Mouse (Mus musculus): ENCODE measurements around the gene Gnmt.
A peak's percentile ranks its signal among the peaks of the same experiment; 100 is the strongest.
"Not testable (repeated sequence)": the region's sequence is repeated elsewhere in the genome, so short reads cannot be mapped to it uniquely, and the experiment has no call there.

Gnmt gene

DNA sequence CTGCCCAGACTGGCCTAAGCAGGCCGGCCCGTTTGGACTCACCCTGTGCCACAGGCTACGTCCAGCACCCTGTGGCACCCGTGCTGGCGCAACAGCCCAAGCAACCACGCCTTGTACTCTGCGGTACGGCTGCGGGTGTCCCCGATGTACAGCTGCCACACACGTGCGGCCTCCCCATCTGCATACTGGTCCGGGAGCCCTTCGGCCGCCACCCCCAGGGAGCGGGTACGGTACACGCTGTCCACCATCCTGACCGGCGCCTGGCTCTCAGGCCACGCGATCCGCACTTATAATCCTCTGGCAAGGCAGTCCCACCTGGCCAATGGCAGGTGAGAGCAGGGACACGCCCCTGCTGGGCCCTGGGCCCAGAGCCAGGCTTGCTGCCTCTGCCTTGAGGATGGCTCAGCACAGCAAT is at the start of gene Gnmt:
TSS of gene Gnmt (minus strand) at position 265 of the 415 bp plus-strand sequence.
- no peak for DNase-seq (ENCODE audit: low read depth)

GRCm38 (mm10) chr17:46776087-46776486 is 47.1 kb upstream of the Gnmt start:
- no peak for DNase-seq (ENCODE audit: low read depth)

DNA sequence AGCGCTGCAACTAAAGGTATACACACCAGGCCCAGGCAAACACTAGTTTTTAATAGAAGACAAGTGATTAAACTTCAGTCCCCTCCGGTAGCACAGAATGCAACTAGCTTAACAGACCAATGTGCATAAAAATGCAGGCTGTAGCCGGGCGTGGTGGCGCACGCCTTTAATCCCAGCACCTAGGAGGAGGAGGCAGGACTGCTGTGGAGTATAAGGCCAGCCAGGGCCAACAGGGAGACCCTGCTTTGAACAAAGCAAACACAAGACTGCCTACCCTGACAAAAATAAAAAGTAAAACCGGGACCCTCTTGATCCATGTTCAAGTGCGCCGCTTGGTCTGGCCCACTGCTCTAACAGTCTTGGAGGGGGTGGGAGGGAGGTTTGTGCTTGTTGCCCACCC is 46.1 kb upstream of the Gnmt start:
- no peak for DNase-seq (ENCODE audit: low read depth)

DNA sequence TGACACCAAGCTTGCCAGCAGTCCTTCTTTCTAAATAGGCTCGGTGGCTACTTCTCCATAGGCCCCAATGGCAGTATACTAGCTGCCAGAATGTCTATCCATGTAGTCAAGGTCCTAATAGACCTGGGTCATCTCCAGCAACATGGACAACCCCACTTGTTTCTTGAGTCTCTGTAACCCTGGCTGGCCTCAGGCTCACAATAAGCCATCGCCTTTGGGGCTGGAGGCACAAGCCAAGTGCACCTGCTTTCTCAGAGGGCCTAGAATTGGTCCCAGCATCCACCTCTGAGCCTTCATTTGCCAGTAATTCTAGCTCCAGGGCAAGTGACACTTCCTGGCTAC is 45.1 kb upstream of the Gnmt start:
- no peak for DNase-seq (ENCODE audit: low read depth)

GRCm38 (mm10) chr17:46773278-46774130 is 44.5 kb upstream of the Gnmt start:
- DNase-seq (ENCODE audit: low read depth), result peak; percentile 77

DNA sequence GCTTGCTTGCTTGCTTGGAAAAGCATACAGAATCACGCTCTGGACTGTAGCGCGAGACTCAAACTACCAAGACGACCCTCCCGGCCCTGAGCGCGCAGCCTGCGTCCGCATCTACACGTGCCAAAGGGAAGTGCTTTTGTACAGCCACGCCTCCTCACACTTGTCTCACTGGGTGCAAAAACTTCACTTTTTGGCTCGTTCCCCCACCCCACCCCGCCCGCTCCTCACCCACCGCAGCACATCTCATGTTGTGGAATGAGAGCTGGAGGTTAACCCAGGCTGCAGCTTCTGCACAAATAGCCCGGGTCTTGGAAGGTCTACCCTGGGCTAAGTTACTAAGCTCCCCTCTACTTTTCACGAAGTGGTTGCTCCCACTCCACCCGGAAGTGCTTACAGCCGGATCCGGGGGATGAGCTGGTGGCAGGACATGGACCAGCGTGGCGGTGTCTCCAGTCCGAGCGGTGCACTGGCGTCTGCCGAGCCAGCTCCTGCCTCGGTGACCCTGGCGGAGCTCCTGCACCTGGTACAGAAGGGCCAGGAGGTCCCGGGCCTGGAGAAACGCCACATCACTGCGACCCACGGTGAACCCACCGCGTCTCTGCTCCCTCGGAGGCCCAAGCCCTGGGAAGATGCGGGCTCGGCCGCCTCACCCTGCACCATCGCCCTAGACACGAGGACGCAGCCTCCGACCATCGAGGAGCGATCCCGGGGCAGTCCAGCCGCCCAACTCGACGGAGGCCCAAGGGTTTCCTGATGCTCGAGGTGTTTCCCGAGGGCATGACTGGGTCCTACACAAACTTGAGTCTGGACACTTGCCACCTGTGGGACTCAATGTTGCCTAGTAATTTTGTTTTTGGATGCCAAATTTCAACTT is 43.7 kb upstream of the Gnmt start, which contains the start of gene 2310039H08Rik:
TSS of gene 2310039H08Rik (plus strand) at position 232 of the 874 bp plus-strand sequence.
- DNase-seq (ENCODE audit: low read depth), result peak; percentile 96

DNA sequence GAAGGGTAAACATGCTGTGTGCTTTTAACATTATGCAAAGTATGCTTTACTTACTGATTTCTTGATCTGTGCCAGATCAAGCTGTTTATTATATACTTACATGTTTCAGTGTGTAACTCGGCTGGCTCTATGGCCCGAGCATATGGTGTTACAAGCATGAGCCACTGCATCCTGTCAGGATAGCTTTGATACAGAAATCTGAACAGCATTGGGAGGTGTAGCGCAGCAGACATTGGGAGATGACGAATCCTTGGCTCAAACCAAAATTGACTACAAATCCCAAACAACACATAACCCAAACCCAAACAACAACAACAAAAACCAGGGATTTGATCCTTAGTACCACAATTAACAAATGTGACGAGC is 43.1 kb upstream of the Gnmt start:
- no peak for DNase-seq (ENCODE audit: low read depth)

DNA sequence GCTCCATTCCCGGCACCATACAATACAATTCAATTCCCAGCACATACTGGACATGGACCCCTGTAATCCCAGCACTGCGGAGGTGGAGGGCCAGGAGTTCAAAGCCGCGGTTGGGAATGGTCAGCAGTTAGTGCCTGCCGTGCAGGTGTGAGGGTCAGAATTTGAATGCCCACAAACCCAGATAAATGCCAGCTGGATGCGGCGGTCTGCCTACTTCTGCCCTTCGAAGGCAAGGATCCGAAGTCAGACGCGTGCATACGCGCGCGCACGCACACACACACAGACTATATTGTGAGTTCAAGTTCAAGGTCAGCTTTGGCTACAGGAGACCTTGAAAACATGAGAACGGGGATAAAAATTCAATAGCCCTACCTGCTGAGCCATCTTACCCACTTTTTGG is 42.6 kb upstream of the Gnmt start:
- DNase-seq (ENCODE audit: low read depth), result no peak

GRCm38 (mm10) chr17:46771025-46771424 is 42.1 kb upstream of the Gnmt start:
- peak; percentile 69 for DNase-seq (ENCODE audit: low read depth)

DNA sequence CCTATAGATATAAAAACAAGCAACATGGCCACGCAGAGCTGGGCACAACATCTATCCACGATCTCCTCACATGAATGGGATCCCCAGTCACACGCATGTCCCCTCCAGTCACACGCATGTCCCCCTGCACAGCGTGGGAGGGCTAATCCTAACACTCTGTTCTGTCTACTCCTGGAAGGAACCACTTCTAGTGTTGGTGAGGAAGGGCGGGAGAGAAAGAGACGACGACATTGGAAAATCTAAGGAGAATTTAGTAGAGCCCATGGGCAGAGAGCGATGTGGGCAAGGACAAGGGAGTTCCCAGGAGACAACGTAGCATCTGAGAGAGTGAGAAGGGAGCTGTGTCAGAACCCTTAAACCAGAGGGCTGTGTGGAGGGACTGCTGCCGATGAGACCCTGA is 41.6 kb upstream of the Gnmt start:
- no peak for DNase-seq (ENCODE audit: low read depth)

- DNase-seq (ENCODE audit: low read depth), result no peak
These were observed 38.9 kb upstream of the Gnmt start for GRCm38 (mm10) chr17:46767868-46768267.

- not testable (repeated sequence) for DNase-seq (ENCODE audit: low read depth)
These were observed 35.9 kb upstream of the Gnmt start for GRCm38 (mm10) chr17:46764916-46765315.

DNA sequence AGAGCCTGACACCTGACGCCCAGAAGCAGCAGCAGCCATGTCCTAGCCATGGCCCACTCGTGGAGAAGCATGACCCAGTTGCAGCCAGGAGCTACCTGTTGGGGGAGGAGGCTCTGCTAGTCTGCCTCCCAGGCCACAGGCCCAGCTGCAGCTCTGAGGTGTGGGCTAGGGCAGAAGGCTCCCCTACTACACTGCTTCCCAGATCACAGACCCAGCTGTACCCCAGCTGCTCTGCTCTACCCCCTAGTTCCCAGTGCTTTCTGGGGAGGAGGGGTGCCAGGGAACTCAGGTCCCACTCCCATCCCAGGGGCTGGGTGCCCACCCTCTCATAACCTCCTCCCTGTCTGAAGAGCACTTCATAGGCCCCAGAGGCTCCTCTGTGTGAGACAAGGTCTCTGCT is 34.6 kb upstream of the Gnmt start, which contains the start of gene Ptcra:
TSS of gene Ptcra (minus strand) at position 169 of the 400 bp plus-strand sequence.
- DNase-seq (ENCODE audit: low read depth), result no peak

DNA sequence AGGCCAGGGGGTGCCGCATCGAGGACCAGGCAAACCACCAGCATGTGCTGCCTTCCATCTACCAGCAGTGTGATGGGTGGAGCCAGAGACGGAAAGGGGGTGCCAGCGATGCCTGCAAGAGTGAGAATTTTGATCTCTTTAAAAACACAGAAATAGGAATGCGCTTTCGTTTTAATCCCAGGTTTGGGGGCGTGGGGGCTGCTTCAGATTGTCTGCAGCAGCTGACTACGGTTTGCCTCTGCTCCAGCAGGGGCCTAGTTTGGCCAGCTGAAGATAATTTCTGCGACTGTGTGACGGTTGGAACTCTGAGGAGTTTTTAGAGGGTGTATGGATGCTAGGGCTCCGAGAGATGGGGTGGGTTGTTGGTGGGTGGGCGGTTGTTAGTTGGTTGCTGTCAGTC is 29.8 kb upstream of the Gnmt start:
- DNase-seq (ENCODE audit: low read depth), result no peak

DNA sequence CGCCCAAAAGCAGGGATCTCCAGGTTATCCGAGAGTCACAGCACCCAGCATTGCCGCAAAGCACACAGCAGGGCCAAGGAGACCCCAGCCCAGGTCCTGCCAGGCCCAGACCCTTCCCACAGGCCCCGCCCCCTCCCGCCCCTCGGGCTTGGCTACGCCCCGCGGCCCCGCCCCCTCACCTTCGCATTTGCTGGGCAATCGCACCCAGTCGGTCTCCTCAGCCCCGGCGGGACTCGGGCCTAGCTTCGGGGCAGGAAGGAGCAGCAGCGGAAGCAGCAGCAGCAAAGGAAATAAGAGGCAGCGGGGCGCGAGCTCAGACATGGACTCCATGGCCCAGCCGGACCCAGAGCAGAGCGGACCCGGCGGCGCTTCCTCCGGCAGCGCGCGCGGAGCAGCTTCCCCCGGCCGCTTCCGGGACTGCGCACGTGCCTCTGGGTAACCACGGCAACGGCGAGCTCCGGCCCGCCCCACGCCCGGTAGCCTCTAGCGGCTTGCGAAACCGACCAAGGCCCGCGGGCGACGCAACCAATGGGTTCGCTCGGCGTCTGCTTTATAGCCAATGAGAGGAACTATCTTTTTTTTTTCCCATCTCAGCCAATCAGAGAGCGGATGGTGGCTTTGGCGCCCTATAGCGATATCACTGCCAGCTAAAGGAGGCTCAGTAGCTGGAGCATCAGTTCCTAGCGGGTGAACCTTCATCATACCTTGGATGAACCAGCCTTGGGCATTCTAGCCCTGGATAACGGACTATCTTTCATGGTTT is 23.0 kb upstream of the Gnmt start, which contains the start of gene Cnpy3:
TSS of gene Cnpy3 (minus strand) at position 421 of the 763 bp plus-strand sequence.
- DNase-seq (ENCODE audit: low read depth), result peak; percentile 99

GRCm38 (mm10) chr17:46751056-46751793 is 22.3 kb upstream of the Gnmt start:
- DNase-seq (ENCODE audit: low read depth), result peak; percentile 95

DNA sequence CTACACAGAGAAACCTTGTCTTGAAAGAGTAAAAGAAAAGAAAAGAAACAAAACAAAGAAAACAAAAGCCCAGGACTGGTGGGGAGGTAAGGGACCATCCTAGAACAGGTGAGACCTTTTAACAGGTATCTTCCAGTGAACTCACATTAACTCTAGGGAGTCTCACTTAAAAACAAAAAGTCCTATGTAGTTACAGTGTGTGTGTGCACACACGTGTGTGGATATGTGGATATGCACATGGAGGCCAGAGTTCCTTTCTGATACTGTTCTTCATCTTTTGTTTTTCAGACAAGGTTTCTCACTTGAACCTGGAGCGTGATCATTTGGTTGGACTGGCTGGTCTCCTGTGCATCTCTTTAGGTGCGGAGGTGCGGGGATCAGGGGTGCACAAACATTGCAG is 21.6 kb upstream of the Gnmt start:
- DNase-seq (ENCODE audit: low read depth), result no peak

DNA sequence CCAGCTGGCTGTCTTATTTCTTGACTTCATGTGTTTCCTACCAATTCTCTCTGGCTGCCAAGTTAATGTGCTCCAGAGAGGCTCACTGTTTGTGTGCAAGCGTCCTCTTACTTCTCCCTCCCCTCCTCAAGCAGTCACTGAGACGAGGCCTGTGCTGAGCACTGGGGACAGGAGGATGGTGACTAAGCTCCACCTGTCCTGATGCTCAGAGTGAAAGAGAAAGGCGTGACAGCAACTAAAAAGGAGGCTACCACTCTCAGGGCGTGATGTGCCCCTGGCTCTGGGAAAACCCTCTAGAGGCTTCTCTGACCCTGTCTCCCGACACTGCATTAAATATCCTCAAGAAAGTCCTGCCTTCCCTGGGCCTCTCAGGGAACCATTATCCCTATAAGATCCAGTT is 20.3 kb upstream of the Gnmt start:
- DNase-seq (ENCODE audit: low read depth), result no peak

DNA sequence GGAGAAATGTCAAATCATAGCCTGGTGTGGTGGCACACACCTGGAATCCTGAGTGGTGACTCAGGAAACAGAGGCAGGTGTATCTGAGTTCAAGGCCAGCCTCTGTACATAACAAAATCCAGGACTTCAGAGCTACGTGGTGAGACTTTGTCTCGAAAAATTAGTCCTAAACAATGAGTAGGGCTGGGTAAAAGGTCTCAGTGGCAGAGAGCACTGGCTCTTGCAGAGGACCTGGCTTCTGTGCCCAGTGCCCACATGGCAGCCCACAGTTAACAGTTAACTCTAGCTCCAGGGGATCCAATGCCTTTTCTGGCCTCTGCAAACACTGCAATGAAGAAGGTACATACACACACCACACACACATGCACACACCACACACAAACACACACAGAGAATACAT is 18.8 kb upstream of the Gnmt start:
- DNase-seq (ENCODE audit: low read depth), result no peak

GRCm38 (mm10) chr17:46747234-46747633 is 18.3 kb upstream of the Gnmt start:
- no peak for DNase-seq (ENCODE audit: low read depth)

GRCm38 (mm10) chr17:46745506-46745905 is 16.5 kb upstream of the Gnmt start:
- DNase-seq (ENCODE audit: low read depth), result no peak

Measured in 416B (cell line).